Mouse (Mus musculus): ENCODE data around the gene Gm49361.

Gm49361 gene

GRCm38 (mm10) chr14:57620598-57621236, 125.2 kb downstream of the Gm49361 start:
- DNase-seq (ENCODE audit: low spot score in 2 of 2), result no peak

- peak in 1 of 2 experiments; percentile 20 for DNase-seq (ENCODE audit: low spot score in 2 of 2)
Measured at GRCm38 (mm10) chr14:57619487-57619886, 126.4 kb downstream of the Gm49361 start.

- no peak for DNase-seq (ENCODE audit: low spot score in 2 of 2)
Measured at GRCm38 (mm10) chr14:57617675-57618074, 128.2 kb downstream of the Gm49361 start.

GRCm38 (mm10) chr14:57616339-57616965, 129.5 kb downstream of the Gm49361 start:
- no peak for DNase-seq (ENCODE audit: low spot score in 2 of 2)

DNA sequence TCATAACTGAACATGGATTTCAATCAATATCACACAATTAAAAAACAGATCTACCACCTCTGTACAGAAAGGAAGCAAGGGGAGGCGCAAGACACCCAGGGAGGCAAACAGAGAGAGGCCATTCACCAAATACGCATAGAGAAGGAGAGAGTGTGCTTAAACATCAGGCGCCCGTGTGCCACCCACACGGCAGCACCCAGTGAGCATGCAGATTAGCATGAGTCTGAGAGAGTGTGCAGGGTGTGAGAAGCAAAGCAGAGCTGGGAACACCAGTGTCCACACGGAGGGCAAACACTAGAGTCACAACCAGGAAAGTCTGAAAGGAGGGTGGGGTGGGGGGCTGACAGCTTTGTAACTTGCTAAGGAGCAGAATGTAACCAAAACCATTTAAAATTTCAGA, 130.1 kb downstream of the Gm49361 start:
- DNase-seq (ENCODE audit: low spot score in 2 of 2), result no peak

- no peak for DNase-seq (ENCODE audit: low spot score in 2 of 2)
Measured at GRCm38 (mm10) chr14:57611034-57611433, 134.9 kb downstream of the Gm49361 start.

- no peak for DNase-seq (ENCODE audit: low spot score in 2 of 2)
Measured at GRCm38 (mm10) chr14:57609816-57610329, 136.0 kb downstream of the Gm49361 start.

GRCm38 (mm10) chr14:57607500-57607899, 138.4 kb downstream of the Gm49361 start:
- peak; percentile 78 to 92 for DNase-seq (ENCODE audit: low spot score in 2 of 2)

GRCm38 (mm10) chr14:57606663-57607365, 139.1 kb downstream of the Gm49361 start:
- DNase-seq (ENCODE audit: low spot score in 2 of 2), result no peak

- DNase-seq (ENCODE audit: low spot score in 2 of 2), result no peak
Measured at GRCm38 (mm10) chr14:57593279-57593678, 152.6 kb downstream of the Gm49361 start.
